Mouse (Mus musculus) hindbrain, embryonic 11.5 days (tissue): Measurements from ENCODE around the gene Col6a1. TPM values are rescaled to one million over a fixed set of nuclear protein-coding genes. Genes with fewer than 3 reads are reported as not detected.

Source experiments
- ATAC-seq: fragments of 200-750 bp; cut with Nextera tagmentation; 2 replicates; pipeline ENCODE4 v1.8.0; 2017; ENCODE audit warnings: mild to moderate bottlenecking, moderate TSS enrichment, moderate library complexity; ENCODE audit not compliant: low FRiP score
- DNase-seq: peaks from one replicate; pipeline ENCODE4 v3.0.0-alpha.2; 2015; ENCODE audit warnings: low spot score
- H3K27ac ChIP-seq: fragments of 300-500 bp; sonication (generic); 2 replicates; pipeline ENCODE4 v1.5.1; 2014; ENCODE audit warnings: mild to moderate bottlenecking, low read depth, low read length
- H3K27me3 ChIP-seq: fragments of 300-500 bp; sonication (generic); 2 replicates; pipeline ENCODE4 v1.6.1; 2014; ENCODE audit warnings: mild to moderate bottlenecking, low read length, moderate library complexity, mixed read lengths; ENCODE audit not compliant: control insufficient read depth, insufficient read depth
- H3K36me3 ChIP-seq: fragments of 300-500 bp; sonication (generic); 2 replicates; pipeline ENCODE4 v1.6.1; 2014; ENCODE audit warnings: mild to moderate bottlenecking, low read length, moderate library complexity, mixed read lengths; ENCODE audit not compliant: control insufficient read depth, insufficient read depth
- H3K4me1 ChIP-seq: fragments of 300-500 bp; sonication (generic); replicated peaks from 2 replicates; pipeline ENCODE4 v1.6.1; 2014; ENCODE audit warnings: low read length, mixed read lengths; ENCODE audit not compliant: control insufficient read depth, insufficient read depth
- H3K4me2 ChIP-seq: fragments of 300-500 bp; sonication (generic); replicated peaks from 2 replicates; pipeline ENCODE4 v1.6.1; 2014; ENCODE audit warnings: mild to moderate bottlenecking, low read depth, low read length
- H3K4me3 ChIP-seq: fragments of 300-500 bp; sonication (generic); 2 replicates; pipeline ENCODE4 v1.5.1; 2014; ENCODE audit warnings: low read depth, low read length
- H3K9ac ChIP-seq: fragments of 300-500 bp; sonication (generic); 2 replicates; pipeline ENCODE4 v1.6.1; 2014; ENCODE audit warnings: low read depth, low read length
- H3K9me3 ChIP-seq: fragments of 300-500 bp; sonication (generic); 2 replicates; pipeline ENCODE4 v1.6.1; 2016; ENCODE audit warnings: low read length; ENCODE audit not compliant: control insufficient read depth
- WGBS: fragments of 180-500 bp; shearing (Covaris S2); extraction: QIAGEN DNeasy Blood & Tissue Kit; methylation state at CpG from one replicate; pipeline ENCODE4 v1.1.7; 2014; 5-methylcytosine and 5-hydroxymethylcytosine counted together
- polyA plus RNA-seq: library from polyadenylated mRNA; unstranded; fragments of >200 nt; fragmentation: Nextera tagmentation; extraction: Ambion mirVana; gene quantifications from 2 replicates; pipeline ENCODE4 v1.2.1, GENCODE M21; 2014

Col6a1 gene
- polyA plus RNA-seq, 1 experiment from 2014 or later, result 16.7 TPM

GRCm38 (mm10) chr10:76729631-76730620, 4.0 kb upstream of the Col6a1 start:
- 83% methylated on average over 19 of the region's 19 CpGs for WGBS

GRCm38 (mm10) chr10:76728369-76728768, 2.4 kb upstream of the Col6a1 start:
- H3K27me3 ChIP-seq, result no peaks in the 10 kb centered on the region
- no peak overlapping the region for H3K4me2 ChIP-seq
- no peaks in the 10 kb centered on the region for H3K9me3 ChIP-seq
- H3K36me3 ChIP-seq, result no peaks in the 10 kb centered on the region
- ATAC-seq, result no peak
- no peak overlapping the region for H3K4me3 ChIP-seq
- peak; percentile 88 for DNase-seq
- no peak overlapping the region for H3K27ac ChIP-seq
- WGBS, result 14% methylated on average over 11 of the region's 11 CpGs
- peaks cover 3% of the 10 kb centered on the region; the same call in 1 of the 2 replicates for H3K4me1 ChIP-seq
- no peak overlapping the region for H3K9ac ChIP-seq

More at GRCm38 (mm10) chr10:76729631-76730620, 4.0 kb upstream of the Col6a1 start:
- H3K9me3 ChIP-seq, result no peaks in the 10 kb centered on the region
- H3K4me3 ChIP-seq, result no peak overlapping the region
- H3K4me2 ChIP-seq, result no peak overlapping the region
- no peak for DNase-seq
- no peak overlapping the region for H3K9ac ChIP-seq
- peaks cover 3% of the 10 kb centered on the region; the same call in 1 of the 2 replicates for H3K4me1 ChIP-seq
- ATAC-seq, result no peak
- H3K27ac ChIP-seq, result no peak overlapping the region
- H3K27me3 ChIP-seq, result no peaks in the 10 kb centered on the region
- H3K36me3 ChIP-seq, result no peaks in the 10 kb centered on the region

GRCm38 (mm10) chr10:76727301-76727700, 1.3 kb upstream of the Col6a1 start:
- Histone ChIP-seq H3K27me3 (no peaks in the 10 kb centered on the region), H3K27ac (no peak overlapping the region), H3K36me3 (no peaks in the 10 kb centered on the region), H3K4me3 (no peak overlapping the region), H3K9me3 (no peaks in the 10 kb centered on the region), H3K4me1 (no peaks in the 10 kb centered on the region; the same call in 1 of the 2 replicates), H3K9ac (no peak overlapping the region), H3K4me2 (no peak overlapping the region)
- ATAC-seq, result no peak
- WGBS, result 92% methylated on average over 7 of the region's 7 CpGs
- DNase-seq, result no peak

- Histone ChIP-seq H3K9me3 (no peaks in the 10 kb centered on the region), H3K4me3 (no peak overlapping the region), H3K9ac (no peak overlapping the region), H3K4me2 (no peak overlapping the region), H3K36me3 (no peaks in the 10 kb centered on the region), H3K27ac (no peak overlapping the region), H3K27me3 (no peaks in the 10 kb centered on the region), H3K4me1 (no peaks in the 10 kb centered on the region; the same call in 1 of the 2 replicates)
- ATAC-seq, result no peak
- DNase-seq, result no peak
- 87% methylated on average over 4 of the region's 4 CpGs for WGBS
These were observed 898 bp upstream of the Col6a1 start for GRCm38 (mm10) chr10:76726866-76727265.

GRCm38 (mm10) chr10:76725097-76725496, 871 bp downstream of the Col6a1 start:
- Histone ChIP-seq H3K27me3 (no peaks in the 10 kb centered on the region), H3K9me3 (no peaks in the 10 kb centered on the region), H3K36me3 (no peaks in the 10 kb centered on the region), H3K4me1 (no peaks in the 10 kb centered on the region), H3K4me3 (no peak overlapping the region), H3K27ac (no peak overlapping the region), H3K9ac (no peak overlapping the region), H3K4me2 (no peak overlapping the region; the same call in 1 of the 2 replicates)
- no peak for DNase-seq
- ATAC-seq, result no peak
- 85% methylated on average over 2 of the region's 2 CpGs for WGBS

GRCm38 (mm10) chr10:76724231-76724736, 1.7 kb downstream of the Col6a1 start:
- no peaks in the 10 kb centered on the region for H3K36me3 ChIP-seq
- H3K4me1 ChIP-seq, result no peaks in the 10 kb centered on the region
- H3K4me2 ChIP-seq, result no peak overlapping the region
- no peaks in the 10 kb centered on the region for H3K9me3 ChIP-seq
- H3K4me3 ChIP-seq, result no peak overlapping the region
- WGBS, result 71% methylated on average over 5 of the region's 5 CpGs
- DNase-seq, result no peak
- H3K9ac ChIP-seq, result no peak overlapping the region
- no peak for ATAC-seq
- no peak overlapping the region for H3K27ac ChIP-seq
- H3K27me3 ChIP-seq, result no peaks in the 10 kb centered on the region

- Histone ChIP-seq H3K9ac (no peak overlapping the region), H3K4me3 (no peak overlapping the region), H3K36me3 (no peaks in the 10 kb centered on the region), H3K4me2 (no peak overlapping the region), H3K4me1 (no peaks in the 10 kb centered on the region), H3K27me3 (no peaks in the 10 kb centered on the region), H3K27ac (no peak overlapping the region), H3K9me3 (no peaks in the 10 kb centered on the region)
- no peak for ATAC-seq
- DNase-seq, result no peak
- 89% methylated on average over 18 of the region's 18 CpGs for whole genome bisulfite sequencing
These were observed 3.1 kb downstream of the Col6a1 start for GRCm38 (mm10) chr10:76722751-76723450.

- Histone ChIP-seq H3K4me2 (no peak overlapping the region), H3K4me3 (no peak overlapping the region), H3K27ac (no peak overlapping the region), H3K36me3 (no peaks in the 10 kb centered on the region), H3K27me3 (no peaks in the 10 kb centered on the region), H3K9ac (no peak overlapping the region), H3K4me1 (no peaks in the 10 kb centered on the region), H3K9me3 (no peaks in the 10 kb centered on the region)
- 94% methylated on average over 6 of the region's 6 CpGs for WGBS
- ATAC-seq (no peak), DNase-seq (no peak)
These were observed 4.2 kb downstream of the Col6a1 start for GRCm38 (mm10) chr10:76721746-76722145.
